Mouse (Mus musculus) brain, adult 10 weeks (tissue): ENCODE results near the gene Slc1a7. TPM values are rescaled to one million over a fixed set of nuclear protein-coding genes. Genes with fewer than 3 reads are reported as not detected.

Experiments
- polyA plus RNA-seq: library from polyadenylated mRNA; stranded (reverse); fragments of 350-450 nt; fragmentation: Illumina TruSeq; extraction: RNeasy Lipid Tissue Mini Kit (QIAGEN cat#74804); gene quantifications from one replicate; pipeline ENCODE4 v1.2.3, GENCODE M21; 2015; ENCODE audit warnings: low read depth, low replicate concordance

Gene Slc1a7
- polyA plus RNA-seq: not detected

GRCm38 (mm10) chr4:107967966-107968682 lies at the start of gene Slc1a7:
Slc1a7 (plus strand) TSS chr4:107968332.

GRCm38 (mm10) chr4:107923145-107923802 lies 44.9 kb upstream of the Slc1a7 start, which contains the start of gene Cpt2:
Cpt2 (minus strand) TSS chr4:107923610.

Other genes starting within 250 kb of the Slc1a7 start
- gene Lrp8, start 166.1 kb upstream of the Slc1a7 start, polyA plus RNA-seq: 34.6 TPM
- gene Magoh, start 88.6 kb upstream of the Slc1a7 start, polyA plus RNA-seq: 81.9 TPM
- 89.4 TPM for gene 0610037L13Rik, start 78.5 kb upstream of the Slc1a7 start, polyA plus RNA-seq
- gene Cpt2, start 44.7 kb upstream of the Slc1a7 start, polyA plus RNA-seq: 7.5 TPM
- 3.0 TPM for gene Podn, start 128.1 kb downstream of the Slc1a7 start, polyA plus RNA-seq
- gene Scp2, start 176.7 kb downstream of the Slc1a7 start, polyA plus RNA-seq: 244 TPM
- 28.3 TPM for gene Echdc2, start 197.1 kb downstream of the Slc1a7 start, polyA plus RNA-seq
- gene Zyg11a, start 249.7 kb downstream of the Slc1a7 start, polyA plus RNA-seq: not detected